Mouse (Mus musculus) ES-E14 (cell line): ENCODE results near the gene Tepsin.

ENCODE experiments used
- CHD2 ChIP-seq: IDR thresholded peaks from 2 replicates; pipeline ENCODE4 v1.6.1; 2014; ENCODE audit warnings: mild to moderate bottlenecking, low read depth, low read length, inconsistent platforms
- HCFC1 ChIP-seq: IDR thresholded peaks from 2 replicates; pipeline ENCODE4 v1.6.1; 2012; ENCODE audit warnings: low read length, inconsistent platforms, borderline replicate concordance; ENCODE audit not compliant: insufficient read depth
- MAFK ChIP-seq: IDR thresholded peaks from 2 replicates; pipeline ENCODE4 v1.6.1; 2014; ENCODE audit warnings: mild to moderate bottlenecking, low read depth, low read length, inconsistent platforms; ENCODE audit not compliant: insufficient read depth

GRCm38 (mm10) chr11:120117626-120118025, 19.1 kb upstream of the Tepsin start:
- TF ChIP-seq CHD2 (no peak), MAFK (no peak), HCFC1 (no peak)
